Mouse (Mus musculus) embryonic facial prominence, embryonic 14.5 days (tissue): ENCODE results near the gene Tbcd. TPM values are rescaled to one million over a fixed set of nuclear protein-coding genes. Genes with fewer than 3 reads are reported as not detected.

ENCODE experiments used
- polyA plus RNA-seq: library from polyadenylated mRNA; unstranded; fragments of >200 nt; fragmentation: Nextera tagmentation; extraction: Ambion mirVana; gene quantifications from 2 replicates; pipeline ENCODE4 v1.2.1, GENCODE M21; 2014

The Tbcd gene
- polyA plus RNA-seq, 1 experiment from 2014 or later = 40.3 TPM

Other genes with a start within 250 kb of the Tbcd start
- 7.3 and 9.0 TPM in 2 replicates for gene Hexdc, start 247.5 kb upstream of the Tbcd start, polyA plus RNA-seq
- 23.4 and 25.4 TPM in 2 replicates for gene Ogfod3, start 247.2 kb upstream of the Tbcd start, polyA plus RNA-seq
- gene Cybc1, start 222.6 kb upstream of the Tbcd start, polyA plus RNA-seq = 40.0 and 42.3 TPM in 2 replicates
- gene Narf, start 214.7 kb upstream of the Tbcd start, polyA plus RNA-seq = 42.1 and 43.8 TPM in 2 replicates
- gene Foxk2, start 192.0 kb upstream of the Tbcd start, polyA plus RNA-seq = 9.9 and 10.2 TPM in 2 replicates
- gene Wdr45b, start 97.5 kb upstream of the Tbcd start, polyA plus RNA-seq = 108 and 111 TPM in 2 replicates
- 34.7 and 43.7 TPM in 2 replicates for gene Rab40b, start 63.7 kb upstream of the Tbcd start, polyA plus RNA-seq
- gene Fn3krp, start 30.5 kb upstream of the Tbcd start, polyA plus RNA-seq = 5.4 and 6.6 TPM in 2 replicates
- 2.4 and 3.7 TPM in 2 replicates for gene Fn3k, start 17.0 kb upstream of the Tbcd start, polyA plus RNA-seq
- 9.9 and 12.4 TPM in 2 replicates for gene Zfp750, start 67.4 kb downstream of the Tbcd start, polyA plus RNA-seq
- gene B3gntl1, start 221.2 kb downstream of the Tbcd start, polyA plus RNA-seq = 6.8 and 8.5 TPM in 2 replicates
- gene Metrnl, start 249.6 kb downstream of the Tbcd start, polyA plus RNA-seq = 41.6 and 58.0 TPM in 2 replicates